Mouse (Mus musculus) heart, adult 18-20 months (tissue): ENCODE results near the gene Sptlc2. TPM values are rescaled to one million over a fixed set of nuclear protein-coding genes. Genes with fewer than 3 reads are reported as not detected.
"Not testable (repeated sequence)": the region's sequence is repeated elsewhere in the genome, so short reads cannot be mapped to it uniquely, and the experiment has no call there.

ENCODE experiments used
- DNase-seq, 2 experiments: peaks; one replicate each; pipeline ENCODE4 v3.0.0; 2021 to 2022; ENCODE audit warnings: mixed read lengths in 1 of 2
- total RNA-seq, 2 experiments: library from RNA; stranded (reverse); gene quantifications; 2 replicates each; pipeline ENCODE4 v1.2.3; 2021

Gene Sptlc2
- total RNA-seq, 2 experiments from 2014 or later, result 21.1 to 24.1 TPM

DNA sequence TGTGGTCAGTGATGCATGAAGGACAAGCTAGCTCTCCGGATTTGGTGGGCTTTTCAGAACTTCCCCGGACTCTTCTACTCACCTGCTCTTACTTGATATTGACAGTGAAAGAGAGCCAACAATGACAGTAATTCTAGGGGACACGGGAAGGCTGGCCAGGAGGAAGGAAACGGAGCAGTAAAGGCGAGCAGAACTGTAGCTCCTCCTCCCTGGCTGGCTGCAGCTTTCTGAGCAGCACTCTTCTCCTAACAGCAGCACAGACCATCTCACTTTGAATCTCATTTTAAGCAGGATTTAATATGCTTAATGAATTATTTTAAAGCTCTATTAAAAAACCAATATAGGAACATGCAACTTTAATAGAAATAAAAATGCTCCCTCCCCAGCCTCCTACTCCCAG, 56.2 kb downstream of the Sptlc2 start:
- DNase-seq, result no peak

DNA sequence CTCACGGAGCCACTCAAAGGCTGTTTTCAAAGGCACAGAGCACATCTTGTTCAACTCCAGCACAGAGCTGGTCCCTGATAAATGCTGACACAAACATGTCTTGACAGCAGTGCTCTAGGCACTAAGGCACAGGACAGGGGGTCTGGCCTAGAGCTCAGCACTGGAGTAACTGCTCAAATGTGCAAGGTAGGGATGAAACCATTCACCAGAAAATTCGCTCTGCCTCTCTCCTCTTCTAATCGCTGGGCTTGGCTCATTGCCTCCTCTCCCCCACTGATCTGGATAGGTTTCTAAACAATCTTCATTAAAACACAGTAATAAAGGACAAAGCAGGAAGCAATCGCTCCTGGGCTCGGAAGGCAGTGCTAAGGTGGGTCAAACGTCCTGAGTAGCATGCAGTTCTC, 57.1 kb downstream of the Sptlc2 start:
- no peak for DNase-seq

DNA sequence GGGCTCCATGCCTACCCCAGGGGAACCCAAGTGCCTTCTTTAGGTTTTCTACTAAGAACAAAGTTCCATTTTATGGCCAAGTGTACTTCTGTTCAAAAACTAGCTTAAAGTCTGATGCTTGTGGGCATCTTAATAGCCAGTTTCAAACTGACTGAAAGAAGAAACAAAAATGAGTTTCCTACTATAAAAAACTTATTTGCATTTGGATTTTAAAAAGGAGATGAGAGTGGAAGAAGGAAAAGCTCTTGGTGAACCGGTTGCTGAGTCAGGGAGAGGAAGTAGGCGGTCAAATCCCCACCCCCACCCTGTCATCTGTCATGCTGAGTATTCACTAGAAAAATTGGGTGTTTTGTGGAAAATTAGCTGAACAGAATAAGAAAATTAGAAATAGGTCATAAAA, 57.9 kb downstream of the Sptlc2 start:
- DNase-seq, result no peak

DNA sequence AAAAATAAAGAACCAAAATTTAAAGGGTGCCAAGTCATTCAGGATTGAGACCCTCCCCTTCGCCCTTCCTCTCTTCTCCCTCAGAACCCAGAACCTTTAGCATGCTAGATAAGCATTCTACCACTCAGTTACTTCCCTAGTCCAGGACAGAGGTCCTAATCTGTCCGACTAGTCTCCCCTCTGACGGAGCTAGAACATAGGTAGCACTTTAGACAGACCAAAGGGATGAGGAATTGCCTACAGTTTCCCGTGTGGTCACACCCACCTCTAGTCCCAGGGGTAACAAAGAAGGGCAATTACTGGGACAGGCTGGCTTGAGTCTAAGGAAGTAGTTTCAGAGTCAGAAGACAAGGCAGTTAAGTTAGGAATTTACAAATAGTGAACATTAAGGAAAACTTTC, 60.1 kb downstream of the Sptlc2 start:
- DNase-seq, result no peak

DNA sequence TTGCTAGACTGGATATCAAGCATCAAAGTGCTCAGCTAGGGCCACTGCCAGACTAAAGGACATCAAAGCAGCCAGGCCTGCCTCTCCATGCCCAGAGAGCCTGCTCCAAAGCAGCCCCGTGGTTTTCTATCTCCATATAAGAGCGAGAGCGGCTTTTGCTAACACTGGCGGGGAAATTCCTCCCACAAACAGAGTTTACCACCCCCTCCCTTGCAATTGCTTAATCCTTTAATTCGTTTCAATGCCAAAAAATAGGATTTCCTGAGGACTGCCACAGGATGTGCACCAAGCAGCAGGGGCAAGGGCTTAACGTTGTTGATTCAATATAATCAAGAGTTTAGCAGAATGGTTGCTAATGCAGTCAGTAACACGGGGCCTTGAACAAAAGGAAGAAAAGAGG, 60.5 kb downstream of the Sptlc2 start:
- no peak for DNase-seq

DNA sequence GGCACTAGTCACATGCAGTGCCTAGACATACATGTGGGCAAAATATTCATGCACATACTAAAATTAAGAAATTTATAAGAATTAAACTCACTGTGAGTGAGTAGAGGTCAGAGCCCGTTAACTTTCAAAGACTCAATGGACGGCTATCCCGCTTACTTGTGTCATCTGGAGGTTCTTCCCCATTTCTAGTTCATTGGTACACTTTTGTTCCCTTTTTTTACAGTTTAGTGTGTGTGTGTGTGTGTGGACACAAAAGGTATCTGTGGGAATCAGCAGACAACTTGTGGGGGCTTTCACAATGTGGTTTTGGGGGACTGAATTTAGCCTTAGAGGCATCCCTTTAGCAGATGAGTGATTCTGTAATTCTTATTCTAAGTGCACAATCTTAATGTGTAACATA, 62.7 kb downstream of the Sptlc2 start:
- DNase-seq, result no peak

DNA sequence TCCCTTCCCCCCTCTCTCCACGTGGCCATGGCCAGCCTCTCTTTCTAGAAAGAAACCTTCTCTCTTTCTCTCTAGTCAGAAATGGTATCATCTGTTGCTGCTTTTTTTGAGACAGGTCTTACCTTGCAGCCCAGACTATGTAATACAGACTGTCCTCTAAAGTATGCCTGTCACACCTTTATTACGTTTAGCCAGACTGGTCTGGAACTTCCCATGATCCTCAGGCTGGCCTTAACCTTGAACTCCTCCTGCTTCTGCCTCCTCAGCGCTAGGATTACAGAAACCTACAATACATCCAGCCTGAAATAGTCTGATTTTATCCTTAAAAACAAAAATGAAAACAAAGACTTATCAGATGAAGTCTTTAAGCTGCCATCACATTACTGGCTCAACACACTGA, 68.9 kb downstream of the Sptlc2 start:
- no peak for DNase-seq

DNA sequence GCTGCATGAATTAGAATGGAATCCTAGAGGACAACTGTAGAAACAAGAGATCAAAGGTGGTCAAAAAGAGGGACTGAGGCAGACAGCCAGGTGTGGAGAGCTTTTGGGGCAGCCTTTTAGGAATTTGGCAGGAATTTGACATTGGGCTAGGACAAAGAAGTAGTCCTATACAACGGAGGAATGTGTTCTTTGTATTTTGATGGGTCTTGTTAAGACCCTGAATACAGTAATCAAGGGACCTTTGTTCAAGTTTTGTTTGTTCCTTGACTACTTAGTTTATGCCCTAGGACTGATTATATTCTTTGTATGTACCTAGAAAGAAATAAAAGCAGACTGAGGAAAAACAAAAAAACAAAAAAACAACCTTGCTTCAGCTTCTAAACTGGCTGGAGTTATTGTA, 70.2 kb downstream of the Sptlc2 start:
- no peak for DNase-seq

DNA sequence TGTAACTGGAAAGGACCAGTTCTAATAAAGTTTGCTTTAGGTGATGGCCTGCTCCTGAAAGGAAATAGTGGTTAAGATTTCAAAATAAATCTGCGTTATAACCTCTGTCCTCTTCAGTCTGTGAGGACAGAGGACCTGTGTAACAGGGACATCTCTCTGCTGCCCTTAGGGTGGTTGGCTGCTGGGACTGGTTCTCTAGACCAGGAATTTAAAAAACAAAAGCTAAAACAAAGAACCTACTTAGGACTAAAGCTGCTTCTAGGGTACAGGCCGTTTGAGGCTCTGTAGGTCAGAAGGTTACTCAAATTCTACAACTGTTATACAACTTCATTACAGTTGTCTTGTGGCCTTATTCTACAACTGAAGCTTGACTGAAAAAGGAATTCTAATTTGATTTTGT, 75.1 kb downstream of the Sptlc2 start:
- no peak for DNase-seq

DNA sequence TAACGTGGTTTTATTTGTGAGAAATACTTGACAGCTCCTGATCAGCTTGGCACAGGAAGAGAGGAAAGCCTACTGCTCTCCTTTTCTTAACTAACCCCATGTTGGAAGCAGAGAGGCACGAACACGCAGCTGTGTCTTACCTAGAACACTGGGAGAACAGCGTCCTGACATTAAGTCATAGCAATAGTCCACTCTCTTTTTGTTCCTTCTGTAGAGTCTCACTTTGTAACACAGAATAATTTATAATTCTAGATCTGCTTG, 81.6 kb downstream of the Sptlc2 start:
- DNase-seq, result not testable (repeated sequence)

DNA sequence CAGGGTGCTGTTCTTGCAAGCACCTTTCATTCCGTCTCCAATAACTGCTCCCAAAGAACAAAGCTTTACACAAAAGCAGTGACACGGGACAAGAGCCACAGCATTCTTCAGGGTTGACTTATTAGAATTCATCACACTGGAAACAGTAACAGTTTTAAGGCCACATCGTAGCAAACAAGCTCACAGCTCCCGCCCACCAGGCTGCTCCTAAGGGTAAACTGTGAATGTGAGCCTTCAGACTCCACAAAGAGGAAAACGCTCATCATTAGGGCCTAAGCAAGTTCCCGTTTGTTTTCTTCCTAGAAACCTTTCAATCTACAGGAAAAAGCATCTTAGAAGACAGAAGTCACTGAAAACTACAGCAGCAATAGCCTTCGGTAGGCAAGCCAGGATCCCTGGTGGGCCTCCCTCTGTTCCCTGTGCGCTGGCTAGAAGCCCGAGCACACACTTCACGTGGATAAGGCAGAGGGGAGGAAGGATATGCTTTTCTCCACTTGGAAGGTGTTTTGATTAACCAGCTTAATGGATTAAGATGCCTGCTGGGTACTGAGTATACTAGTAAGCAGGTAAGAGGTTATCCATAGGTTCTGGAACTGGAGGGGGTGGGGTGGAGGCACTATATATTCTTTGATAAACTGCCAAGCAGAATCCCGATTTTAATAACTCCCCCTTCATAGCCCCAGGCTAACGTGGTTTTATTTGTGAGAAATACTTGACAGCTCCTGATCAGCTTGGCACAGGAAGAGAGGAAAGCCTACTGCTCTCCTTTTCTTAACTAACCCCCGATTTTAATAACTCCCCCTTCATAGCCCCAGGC, 82.2 kb downstream of the Sptlc2 start:
- no peak for DNase-seq

DNA sequence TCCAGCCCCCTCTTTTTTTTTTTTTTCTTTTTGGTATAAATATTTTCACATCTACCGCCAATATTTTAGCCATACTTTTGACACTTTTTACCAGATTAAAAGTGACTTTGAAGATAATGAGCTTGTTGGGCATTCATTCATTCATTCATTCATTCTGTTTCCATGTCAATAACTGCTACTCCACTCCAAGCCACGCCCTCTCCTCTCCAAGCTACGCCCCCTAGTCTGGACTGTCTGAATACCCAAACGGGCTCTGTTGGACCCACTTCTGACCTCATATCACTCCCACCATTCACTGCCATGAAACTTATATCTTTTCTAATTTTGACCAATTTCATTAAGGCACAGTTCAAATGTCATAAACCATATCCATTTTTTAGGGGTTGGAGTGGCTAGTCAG, 87.0 kb downstream of the Sptlc2 start:
- no peak for DNase-seq

DNA sequence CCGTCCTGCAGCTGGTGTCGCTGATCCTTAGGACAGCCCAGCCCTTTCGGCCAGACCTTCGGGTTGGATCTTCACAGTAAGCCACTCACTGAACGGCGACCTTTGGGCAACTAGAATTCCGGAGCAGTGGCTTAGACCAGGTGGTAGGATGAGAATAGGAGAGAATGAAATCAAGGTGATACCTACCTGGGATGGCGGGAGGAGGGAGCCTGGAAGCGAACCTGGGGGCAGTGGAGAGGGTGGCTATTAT, 87.8 kb downstream of the Sptlc2 start:
- DNase-seq, result no peak

DNA sequence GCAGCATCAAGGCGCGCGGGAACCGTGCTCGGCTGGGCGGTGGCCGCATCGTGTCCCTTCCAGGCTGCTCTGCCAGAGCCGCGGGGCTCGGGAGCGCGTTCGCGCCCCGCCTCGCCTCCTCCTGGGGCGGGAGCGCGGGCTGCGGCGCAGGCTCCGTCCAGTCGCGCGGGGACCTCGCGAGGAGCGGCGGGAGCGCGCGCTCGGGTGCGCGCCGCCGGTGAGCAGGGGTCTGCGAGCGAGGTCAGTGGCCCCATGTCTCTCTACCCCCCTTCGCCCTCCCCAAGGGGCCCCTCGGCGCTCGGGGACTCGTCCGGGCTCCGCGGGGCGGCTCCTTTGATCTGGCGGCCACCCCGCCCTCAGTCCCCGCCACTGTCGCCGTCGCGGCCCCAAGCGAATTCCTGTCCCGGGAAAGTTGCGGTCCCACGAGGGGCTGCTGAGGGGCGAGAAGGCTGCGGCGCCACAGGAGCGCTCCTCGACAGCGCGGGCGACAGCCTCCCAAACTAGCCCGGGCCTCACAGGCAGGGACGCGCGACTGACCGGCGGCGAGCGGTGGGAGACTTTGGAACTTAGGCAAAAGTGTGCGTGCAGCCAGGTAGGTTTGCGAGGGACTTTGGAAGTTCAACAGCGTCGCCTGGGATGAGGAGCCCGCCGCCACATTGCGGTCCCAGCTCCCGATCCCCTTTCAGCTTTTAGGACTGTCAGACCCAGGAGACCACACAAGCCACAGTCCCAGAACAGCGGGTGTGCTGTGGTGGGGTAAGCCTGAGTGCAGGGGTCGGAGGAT, 88.3 kb downstream of the Sptlc2 start, which contains the start of gene Ism2:
Ism2 (minus strand) TSS at position 49 of the 784 bp plus-strand sequence.
- peak; percentile 24 to 25 for DNase-seq

DNA sequence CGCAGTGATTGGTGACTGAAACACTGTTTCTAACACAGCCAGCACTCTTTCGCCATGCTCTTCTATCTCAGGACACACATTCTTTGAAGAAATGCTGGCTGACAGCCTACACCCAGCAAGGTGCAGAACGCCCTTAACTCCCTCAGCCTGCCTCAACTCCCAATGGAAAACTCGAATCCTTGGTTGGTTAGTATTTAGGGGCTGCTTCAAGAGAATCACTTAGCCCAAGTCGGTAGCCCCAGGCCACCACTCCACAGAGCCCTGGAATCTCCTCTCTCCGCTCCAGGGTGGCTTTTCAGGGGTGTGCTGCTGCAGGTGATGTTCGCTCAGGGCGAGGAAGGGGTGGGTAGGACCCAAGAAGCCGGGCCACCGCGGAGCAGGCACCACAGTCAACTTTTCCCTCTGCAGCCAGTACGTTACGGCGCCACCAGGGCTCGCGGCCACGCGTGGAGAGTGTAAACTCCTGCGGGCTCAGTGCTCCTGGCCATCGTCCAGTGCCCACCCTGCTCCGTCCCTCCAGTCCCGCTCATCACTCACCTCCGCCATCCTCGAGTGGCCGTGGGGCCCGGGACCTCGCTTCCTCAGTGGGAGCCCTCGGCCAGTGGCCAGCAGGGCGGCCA, 89.0 kb downstream of the Sptlc2 start:
- peak in 1 of 2 experiments; percentile 42 for DNase-seq

DNA sequence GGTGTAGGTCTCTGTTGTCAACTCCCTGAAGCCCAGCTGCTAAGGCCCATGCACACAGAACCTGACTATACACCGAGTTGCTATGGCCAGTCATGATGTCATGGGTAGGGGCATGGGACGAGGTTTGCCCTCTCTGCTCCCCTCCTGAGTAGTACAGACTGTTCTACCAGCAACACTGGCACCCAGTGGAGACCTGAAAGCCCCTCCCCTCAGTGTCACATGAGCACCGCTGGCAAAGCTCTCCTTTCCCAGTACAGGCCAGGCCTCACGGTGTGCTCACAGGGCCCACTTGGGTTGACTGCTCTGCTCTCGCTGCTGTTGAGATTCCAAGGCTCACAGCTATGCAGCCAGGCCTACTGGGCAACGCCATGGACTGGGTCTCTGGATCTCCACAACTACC, 94.2 kb downstream of the Sptlc2 start:
- DNase-seq, result no peak

DNA sequence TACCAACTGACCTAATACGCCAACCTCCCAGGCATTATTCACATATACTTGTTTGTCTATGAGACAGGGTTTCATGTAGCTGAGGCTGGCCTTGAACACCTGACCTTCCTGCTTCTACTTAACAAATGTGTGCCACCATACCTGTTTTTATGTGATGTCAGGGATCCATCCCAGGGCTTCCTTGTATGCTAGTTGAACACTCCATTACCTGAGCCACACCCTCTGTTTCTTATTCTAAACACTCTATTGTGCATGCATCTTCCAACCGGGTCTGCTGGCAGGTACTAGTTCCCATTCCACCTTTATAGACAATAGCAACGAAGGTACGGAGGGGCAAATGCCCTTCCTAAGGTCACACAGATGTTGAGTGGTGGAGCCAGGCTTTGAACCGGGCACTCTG, 99.1 kb downstream of the Sptlc2 start:
- no peak for DNase-seq

DNA sequence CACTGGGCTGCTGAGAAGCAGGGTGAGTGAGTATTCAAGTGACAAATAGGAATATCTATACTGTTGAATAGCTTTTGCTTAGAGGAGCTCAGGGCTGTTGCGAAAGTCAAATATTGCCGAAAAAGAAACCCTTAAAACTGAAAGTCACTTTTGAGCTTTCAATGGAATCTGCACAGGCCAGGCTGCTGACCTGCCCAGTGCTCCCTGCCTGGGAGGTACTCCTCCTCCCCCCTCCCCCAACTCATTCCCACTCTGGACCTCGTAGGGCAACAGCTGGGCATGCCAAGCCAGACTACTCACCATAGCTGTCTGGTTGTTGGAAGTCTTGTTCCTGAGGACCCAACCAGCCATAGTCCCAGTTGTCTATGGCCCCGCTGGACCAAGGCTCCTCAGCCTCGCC, 103.4 kb downstream of the Sptlc2 start:
- no peak for DNase-seq

DNA sequence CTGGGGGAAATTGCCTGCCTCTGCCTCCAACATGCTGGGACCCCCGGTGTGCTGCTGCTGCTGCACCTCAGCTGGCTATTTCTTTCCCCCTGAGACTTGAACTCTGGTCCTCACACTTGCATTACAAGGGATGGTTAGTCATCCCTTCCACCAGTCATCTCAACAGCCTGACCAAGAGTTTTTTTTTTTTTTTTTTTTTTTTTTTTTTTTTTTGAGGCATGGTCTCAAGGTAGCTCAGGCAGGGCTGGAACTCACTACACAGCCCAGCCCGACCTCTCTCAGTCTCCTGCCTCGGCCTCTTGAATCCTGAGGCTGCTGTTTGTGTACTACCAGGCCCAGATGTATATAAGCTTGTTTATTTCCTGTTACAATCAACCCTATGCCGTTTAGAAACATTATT, 103.9 kb downstream of the Sptlc2 start:
- no peak for DNase-seq

DNA sequence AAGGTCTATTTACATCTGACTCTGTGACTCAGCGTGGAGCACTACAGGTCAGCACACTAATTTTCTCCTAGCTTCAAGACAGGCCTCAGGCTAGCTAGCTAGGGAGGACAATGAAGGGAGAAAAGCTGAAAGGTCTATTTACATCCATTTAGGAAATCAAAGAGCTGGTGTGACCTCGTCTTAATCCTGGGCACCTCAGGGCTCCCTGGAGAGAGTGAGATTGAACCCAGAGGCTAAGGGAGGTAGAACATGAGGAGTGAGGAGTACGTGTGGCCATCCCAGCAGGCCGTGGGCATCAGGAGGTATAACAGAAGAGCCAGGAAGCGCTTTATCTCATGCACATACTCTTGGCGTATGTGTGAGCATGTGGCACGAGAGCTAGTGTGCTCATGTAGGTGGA, 104.4 kb downstream of the Sptlc2 start:
- DNase-seq, result no peak

DNA sequence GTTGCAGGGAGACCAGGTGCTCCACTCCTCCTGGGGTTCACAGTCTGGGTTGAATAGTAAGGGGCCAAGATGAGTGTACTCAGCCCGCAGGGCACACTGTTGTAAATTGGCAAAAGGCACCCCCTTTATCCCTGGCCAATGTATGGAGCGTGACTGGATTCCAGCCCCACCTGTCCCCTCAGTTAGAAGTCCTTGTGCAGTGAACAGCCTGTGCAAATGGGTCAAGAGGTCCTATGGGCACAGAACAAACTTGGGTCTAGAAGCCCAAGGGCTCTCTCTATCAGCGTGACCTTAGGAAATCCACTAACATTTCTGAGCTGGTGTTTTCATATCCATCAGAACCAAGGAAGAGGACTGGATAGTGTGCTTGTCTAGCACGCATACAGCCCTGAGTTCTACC, 105.4 kb downstream of the Sptlc2 start:
- DNase-seq, result no peak

DNA sequence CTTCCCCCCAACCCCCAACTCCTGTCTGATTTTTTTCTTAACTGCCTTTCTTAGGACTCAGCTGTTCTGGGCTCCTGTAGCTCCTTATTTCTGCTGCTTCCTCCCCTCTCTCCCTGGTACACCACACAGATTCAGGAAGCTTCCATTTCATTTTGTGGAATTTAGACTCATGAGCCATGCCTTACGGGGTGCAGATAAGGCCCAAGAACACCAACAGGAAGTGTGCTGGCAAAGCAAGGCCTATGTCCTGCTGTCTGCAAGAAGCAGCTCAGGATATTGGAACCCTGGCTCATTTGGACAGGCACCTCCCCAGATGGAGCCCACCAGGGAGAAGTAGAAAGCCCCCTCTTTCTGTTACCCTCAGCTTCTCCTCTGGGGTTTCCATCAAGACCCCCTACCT, 106.4 kb downstream of the Sptlc2 start:
- DNase-seq, result no peak

DNA sequence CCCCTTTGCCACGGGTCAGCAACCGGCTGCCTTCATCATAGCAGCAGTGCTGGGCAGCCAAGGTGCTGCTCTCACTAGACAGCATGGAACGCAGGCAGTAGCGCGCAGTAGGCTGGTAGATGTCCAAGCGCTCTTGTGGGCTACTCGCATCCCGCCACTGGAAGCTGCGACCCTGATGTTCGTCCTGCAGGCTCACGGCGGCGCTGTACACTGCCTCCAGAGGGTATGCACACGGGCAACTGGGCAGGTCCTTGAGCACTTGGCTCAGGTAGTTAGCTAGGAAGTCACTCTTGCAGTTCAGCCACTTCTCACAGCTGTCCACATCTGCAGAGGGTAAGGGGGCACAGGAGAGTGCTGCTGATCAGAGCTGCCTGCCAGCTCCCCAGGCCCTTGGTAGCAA, 108.3 kb downstream of the Sptlc2 start:
- no peak for DNase-seq

DNA sequence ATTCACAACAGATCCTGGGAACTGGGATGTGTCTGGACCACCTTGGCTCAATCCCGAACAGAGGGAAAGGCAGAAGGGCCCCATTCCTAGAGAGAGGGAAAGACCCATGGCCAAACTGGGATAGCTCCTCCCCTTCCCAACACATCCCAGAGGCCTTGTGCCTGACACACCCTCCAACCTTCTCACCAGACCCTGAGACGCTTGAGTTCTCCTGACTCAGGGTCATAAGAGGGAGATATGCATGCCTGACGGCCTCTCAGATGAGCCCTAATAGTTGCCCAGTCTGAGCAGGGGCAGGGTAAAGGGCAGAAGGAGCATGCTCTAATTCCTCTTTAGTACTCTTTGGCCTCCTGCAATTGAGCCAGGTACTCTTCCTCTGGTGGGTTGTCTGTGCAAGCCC, 108.8 kb downstream of the Sptlc2 start:
- DNase-seq, result no peak
